Comparison of ENCODE assay signal across 9 mouse cellular contexts in the genomic region with DNA sequence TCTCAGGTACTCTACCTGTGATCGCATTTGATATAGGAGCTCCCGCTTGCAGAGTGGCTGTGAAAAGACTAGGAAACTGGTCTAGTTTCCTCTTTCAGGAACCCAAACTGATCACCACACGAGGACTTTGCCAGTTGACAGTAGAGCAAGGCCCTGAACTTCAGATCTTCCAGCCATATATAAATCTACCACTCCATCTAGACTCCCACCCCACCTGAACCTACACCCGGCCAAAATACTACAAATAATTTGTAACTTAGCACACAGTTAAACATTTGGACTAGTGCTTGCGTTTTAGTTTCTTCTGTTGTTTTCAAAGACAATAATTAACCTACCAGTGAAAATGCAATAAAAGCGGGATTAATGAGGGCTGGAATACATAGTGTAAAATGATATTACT. TPM values are rescaled to one million over a fixed set of nuclear protein-coding genes. Genes with fewer than 3 reads are reported as not detected.
A peak's percentile ranks its signal among the peaks of the same experiment; 100 is the strongest.
DNase-seq lines count a peak whose midpoint lies in the region; ATAC-seq and TF ChIP-seq lines count a peak whose summit lies in the region.
"Had no signal": no experiment of that assay in that cellular context is flagged by ENCODE, and none has a peak within 500 bp of the region (broad histone marks: within the 10 kb centered on the region; RNA-seq: fewer than 3 reads in every experiment).

No protein-coding gene starts in this region.

- no peak for TF ChIP-seq CTCF in midbrain, postnatal 0 days (IDR thresholded peaks at IDR 0.05)

- peak overlapping the region; percentile 79; the same call in 1 of the 2 replicates for H3K4me3 ChIP-seq in kidney, embryonic 16.5 days (ENCODE audit: low read length)
- H3K4me3 ChIP-seq in forebrain, embryonic 11.5 days (ENCODE audit: low read depth, low read length): peak overlapping the region; percentile 55; the same call in 1 of the 2 replicates
- H3K4me3 ChIP-seq in midbrain, postnatal 0 days (ENCODE audit: low read depth, low read length): peak overlapping the region; percentile 78; the same call in 1 of the 2 replicates

- H3K27ac ChIP-seq in kidney, embryonic 16.5 days (ENCODE audit: low read length): no peak overlapping the region
- H3K27ac ChIP-seq in forebrain, embryonic 11.5 days (ENCODE audit: low read depth, low read length): no peak overlapping the region
- H3K27ac ChIP-seq in midbrain, postnatal 0 days (ENCODE audit: low read depth, low read length): no peak overlapping the region

- DNase-seq in kidney, postnatal 4 days: no peak
- DNase-seq in forebrain, embryonic 11.5 days (ENCODE audit: low spot score): no peak
- no peak for DNase-seq in midbrain, postnatal 0 days (ENCODE audit: low spot score)
- DNase-seq in embryo, embryonic 10.5 days (ENCODE audit: low spot score): no peak
- DNase-seq in urinary bladder, postnatal 25 days (ENCODE audit: low spot score): no peak
- no peak for DNase-seq in layer of hippocampus, adult 9-10 months (ENCODE audit: low spot score)

- H3K9me3 ChIP-seq in kidney, embryonic 16.5 days (ENCODE audit: low read length): no peaks in the 10 kb centered on the region
- no peaks in the 10 kb centered on the region for H3K9me3 ChIP-seq in forebrain, embryonic 11.5 days (ENCODE audit: control insufficient read depth, low read length)
- H3K9me3 ChIP-seq in midbrain, postnatal 0 days (ENCODE audit: low read length): no peaks in the 10 kb centered on the region

- no peaks in the 10 kb centered on the region for H3K36me3 ChIP-seq in kidney, embryonic 16.5 days (ENCODE audit: insufficient read depth, low read length)
- no peaks in the 10 kb centered on the region for H3K36me3 ChIP-seq in forebrain, embryonic 11.5 days (ENCODE audit: control insufficient read depth, insufficient read depth, low read length)
- H3K36me3 ChIP-seq in midbrain, postnatal 0 days (ENCODE audit: insufficient read depth, low read length): no peaks in the 10 kb centered on the region

- peak; percentile 37; the same call in 1 of the 2 replicates for ATAC-seq in kidney, embryonic 16.5 days (ENCODE audit: low FRiP score, low TSS enrichment)
- ATAC-seq in forebrain, embryonic 11.5 days (replicated peaks; ENCODE audit: low FRiP score): peak; percentile 56; the same call in 1 of the 2 replicates
- ATAC-seq in inflammation-experienced regulatory T-cells, adult 6 months: peak; percentile 6
- ATAC-seq in midbrain, postnatal 0 days (ENCODE audit: low FRiP score): no peak; the same call in 1 of the 2 replicates

- H3K27me3 ChIP-seq in kidney, embryonic 16.5 days (ENCODE audit: insufficient read depth, low read length): no peaks in the 10 kb centered on the region; the same call in 1 of the 2 replicates
- H3K27me3 ChIP-seq in forebrain, embryonic 11.5 days (ENCODE audit: control insufficient read depth, insufficient read depth, low read length): no peaks in the 10 kb centered on the region
- no peaks in the 10 kb centered on the region for H3K27me3 ChIP-seq in midbrain, postnatal 0 days (ENCODE audit: insufficient read depth, low read length)

- no peak overlapping the region for H3K9ac ChIP-seq in kidney, embryonic 16.5 days (replicated peaks; ENCODE audit: low read length)
- H3K9ac ChIP-seq in forebrain, embryonic 11.5 days (ENCODE audit: low read length): no peak overlapping the region
- no peak overlapping the region for H3K9ac ChIP-seq in midbrain, postnatal 0 days (replicated peaks; ENCODE audit: low read length, poor library complexity, severe bottlenecking)

- H3K4me1 ChIP-seq in kidney, embryonic 16.5 days (ENCODE audit: insufficient read depth, low read length): peaks cover 9% of the 10 kb centered on the region
- peaks cover 3% of the 10 kb centered on the region; the same call in 1 of the 2 replicates for H3K4me1 ChIP-seq in forebrain, embryonic 11.5 days (replicated peaks; ENCODE audit: control insufficient read depth, insufficient read depth, low read length)
- H3K4me1 ChIP-seq in midbrain, postnatal 0 days (ENCODE audit: insufficient read depth, low read length): peaks cover 3% of the 10 kb centered on the region; the same call in 1 of the 2 replicates

- peak overlapping the region; percentile 90 for H3K4me2 ChIP-seq in kidney, embryonic 16.5 days (replicated peaks; ENCODE audit: low read depth, low read length)
- H3K4me2 ChIP-seq in forebrain, embryonic 11.5 days (ENCODE audit: low read depth, low read length, severe bottlenecking): peak overlapping the region; percentile 77; the same call in 1 of the 2 replicates
- H3K4me2 ChIP-seq in midbrain, postnatal 0 days (ENCODE audit: low read depth, low read length, poor library complexity, severe bottlenecking): peak overlapping the region; percentile 91

- 84% methylated on average over 6 of the region's 6 CpGs for WGBS in kidney, embryonic 16.5 days
- WGBS in forebrain, embryonic 11.5 days: 84% methylated on average over 6 of the region's 6 CpGs
- WGBS in midbrain, postnatal 0 days: 80% methylated on average over 6 of the region's 6 CpGs

RNA-seq across cellular contexts. Expression of gene Gins3, which starts 0.4 kb away (rescaled TPM):
- polyA plus RNA-seq in kidney, embryonic 16.5 days (2015; fragmentation: Nextera tagmentation; extraction: Ambion mirVana): 20.8 and 21.6 TPM in 2 replicates
- polyA plus RNA-seq in forebrain, embryonic 11.5 days (2014; fragmentation: Nextera tagmentation; extraction: Ambion mirVana): 31.6 and 35.2 TPM in 2 replicates
- polyA plus RNA-seq in inflammation-experienced regulatory T-cells, adult 6 months (2017; shearing (Covaris generic)): 10 to 100 TPM in 1 of 3 experiments, 1 to 10 TPM in 2; 8.3 to 13.8 (median 9.1) TPM
- total RNA-seq in midbrain, postnatal 0 days (2014; rRNA removed): 2.7 and 4.1 TPM in 2 replicates
- polyA plus RNA-seq in midbrain, postnatal 0 days (2015; fragmentation: Nextera tagmentation; extraction: Ambion mirVana): 4.0 and 4.7 TPM in 2 replicates

RNA-seq across cellular contexts. Expression of gene Ndrg4, which starts 43.9 kb away (rescaled TPM):
- polyA plus RNA-seq in kidney, embryonic 16.5 days (2015; fragmentation: Nextera tagmentation; extraction: Ambion mirVana): 20.1 and 23.7 TPM in 2 replicates
- polyA plus RNA-seq in forebrain, embryonic 11.5 days (2014; fragmentation: Nextera tagmentation; extraction: Ambion mirVana): 33.2 and 36.7 TPM in 2 replicates
- polyA plus RNA-seq in inflammation-experienced regulatory T-cells, adult 6 months (2017; shearing (Covaris generic)): 1 to 10 TPM; 1.3 to 2.7 (median 1.7) TPM
- total RNA-seq in midbrain, postnatal 0 days (2014; rRNA removed): 814 and 937 TPM in 2 replicates
- polyA plus RNA-seq in midbrain, postnatal 0 days (2015; fragmentation: Nextera tagmentation; extraction: Ambion mirVana): 641 and 735 TPM in 2 replicates

RNA-seq across cellular contexts. Expression of gene Prss54, which starts 56.7 kb away (rescaled TPM):
- not detected in 2 replicates for polyA plus RNA-seq in kidney, embryonic 16.5 days (2015; fragmentation: Nextera tagmentation; extraction: Ambion mirVana)
- polyA plus RNA-seq in forebrain, embryonic 11.5 days (2014; fragmentation: Nextera tagmentation; extraction: Ambion mirVana): not detected in 2 replicates
- polyA plus RNA-seq in inflammation-experienced regulatory T-cells, adult 6 months (2017; shearing (Covaris generic)): not detected
- total RNA-seq in midbrain, postnatal 0 days (2014; rRNA removed): not detected in 2 replicates
- 0.15 TPM in 1 of 2 replicates, not detected in the other for polyA plus RNA-seq in midbrain, postnatal 0 days (2015; fragmentation: Nextera tagmentation; extraction: Ambion mirVana)
- polyA plus RNA-seq: spleen, adult 2 months had no signal

Comparison
In these comparisons a context has a peak if more than half of its experiments do, and no peak if none do; other contexts are left out.
1. RNA of gene Ndrg4, which starts 43.9 kb away (polyA plus RNA-seq): 641 to 735 TPM in midbrain, postnatal 0 days; 33.2 to 36.7 TPM in forebrain, embryonic 11.5 days, 20.1 to 23.7 TPM in kidney, embryonic 16.5 days and 1.3 to 2.7 TPM in inflammation-experienced regulatory T-cells, adult 6 months; every median in the first group is over 10 times any median in the second.
2. Peak in every context shown above with its lines, with median percentiles within 50 percentile points of each other: H3K4me2 ChIP-seq and H3K4me3 ChIP-seq.